Mouse (Mus musculus): Measurements from ENCODE around the gene Fut11. TPM values are rescaled to one million over a fixed set of nuclear protein-coding genes. Genes with fewer than 3 reads are reported as not detected.

Fut11 gene
- polyA plus RNA-seq, 3 experiments from 2014 or later: 4.9 to 6.5 (median 6.3) TPM

DNA sequence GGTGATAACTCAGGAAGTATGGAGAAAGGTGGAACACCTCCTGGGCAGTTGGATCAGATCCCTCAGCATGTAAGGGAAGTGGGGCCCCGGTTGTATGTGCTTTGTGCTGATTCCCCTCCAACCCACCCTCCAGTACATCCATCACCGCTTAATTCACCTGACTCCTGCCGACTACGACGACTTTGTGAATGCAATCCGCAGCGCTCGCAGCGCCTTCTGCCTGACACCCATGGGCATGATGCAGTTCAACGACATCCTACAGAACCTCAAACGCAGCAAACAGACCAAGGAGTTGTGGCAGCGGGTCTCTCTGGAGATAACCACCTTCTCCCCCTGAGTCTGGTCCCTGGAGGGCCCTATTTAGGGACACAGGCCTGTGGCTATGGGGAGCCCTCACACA lies 28.2 kb downstream of the Fut11 start:
- ATAC-seq: no peak

DNA sequence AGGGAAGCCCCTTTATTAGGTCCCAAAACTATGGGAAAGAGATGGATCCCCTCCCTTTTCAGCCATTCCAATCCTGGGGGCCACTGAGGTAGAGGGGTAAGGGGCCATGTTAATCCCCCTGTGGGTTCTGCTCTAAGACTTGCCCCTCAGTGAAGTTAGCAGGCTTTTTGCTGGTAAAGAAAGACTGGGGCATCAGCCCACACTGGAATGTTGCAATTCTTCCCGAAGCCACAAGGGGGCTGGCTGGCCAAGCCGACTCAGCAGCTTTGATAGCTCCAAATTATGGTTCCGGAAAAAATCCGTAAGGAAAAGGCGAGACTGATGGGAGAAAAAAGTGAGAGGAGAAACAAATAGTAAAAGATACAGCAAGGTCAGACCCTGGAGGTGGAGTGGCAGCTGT lies 29.3 kb downstream of the Fut11 start:
- peak; percentile 70 for ATAC-seq

DNA sequence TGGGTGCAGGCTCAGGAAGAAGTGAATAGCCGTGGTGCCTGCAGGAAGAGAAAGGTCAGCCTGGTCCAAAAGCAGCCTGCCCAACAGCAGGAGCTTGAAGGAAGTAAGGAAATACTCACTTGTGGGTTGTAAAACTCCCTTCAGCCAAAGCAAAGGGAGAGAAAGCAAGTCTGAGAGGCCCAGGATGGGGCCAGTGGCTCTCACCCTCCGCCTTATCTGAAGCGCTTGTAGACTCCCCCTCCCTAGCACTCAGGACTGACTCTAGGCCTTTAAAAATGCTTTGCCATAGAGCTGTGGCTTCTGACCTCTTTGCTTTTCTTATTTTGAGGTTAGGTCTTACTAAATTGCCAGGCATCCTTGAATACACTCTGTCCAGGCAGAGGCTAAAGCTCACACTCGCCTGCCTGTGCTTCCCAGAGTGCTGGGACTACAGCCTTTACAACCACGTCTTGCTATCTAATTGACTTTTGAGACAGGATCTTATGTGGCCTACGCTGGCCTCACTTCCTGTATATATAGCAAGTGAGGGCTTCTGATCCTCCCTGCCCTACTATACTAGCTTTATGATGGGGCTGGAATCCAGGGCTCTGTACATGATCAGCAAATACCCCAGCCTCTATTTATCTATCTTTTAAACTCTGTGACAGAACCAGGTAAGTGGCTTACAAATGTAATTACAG lies 31.0 kb downstream of the Fut11 start:
- ATAC-seq: no peak

DNA sequence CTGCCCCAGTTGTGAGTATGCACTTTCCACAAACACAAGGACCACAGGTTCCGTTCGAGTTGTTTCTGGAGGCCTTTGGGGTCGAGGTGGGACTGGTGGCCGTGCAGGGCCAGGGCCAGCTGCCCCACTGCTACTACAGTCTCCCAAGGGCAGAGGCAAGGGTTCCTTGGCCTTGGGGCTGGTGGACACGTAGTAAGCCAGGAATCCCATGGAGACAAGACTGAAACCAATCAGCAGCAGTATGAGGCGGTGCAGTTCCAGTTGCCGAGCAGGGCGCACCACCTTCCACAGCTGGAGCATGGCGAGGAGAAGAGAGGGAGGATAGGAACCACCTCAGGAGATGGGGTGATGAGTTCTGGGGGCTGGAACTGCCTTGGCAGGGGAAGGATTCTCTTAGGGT lies 35.1 kb downstream of the Fut11 start:
- ATAC-seq: no peak

- ATAC-seq: no peak
These were observed 36.3 kb downstream of the Fut11 start for GRCm38 (mm10) chr14:20730853-20731602.

DNA sequence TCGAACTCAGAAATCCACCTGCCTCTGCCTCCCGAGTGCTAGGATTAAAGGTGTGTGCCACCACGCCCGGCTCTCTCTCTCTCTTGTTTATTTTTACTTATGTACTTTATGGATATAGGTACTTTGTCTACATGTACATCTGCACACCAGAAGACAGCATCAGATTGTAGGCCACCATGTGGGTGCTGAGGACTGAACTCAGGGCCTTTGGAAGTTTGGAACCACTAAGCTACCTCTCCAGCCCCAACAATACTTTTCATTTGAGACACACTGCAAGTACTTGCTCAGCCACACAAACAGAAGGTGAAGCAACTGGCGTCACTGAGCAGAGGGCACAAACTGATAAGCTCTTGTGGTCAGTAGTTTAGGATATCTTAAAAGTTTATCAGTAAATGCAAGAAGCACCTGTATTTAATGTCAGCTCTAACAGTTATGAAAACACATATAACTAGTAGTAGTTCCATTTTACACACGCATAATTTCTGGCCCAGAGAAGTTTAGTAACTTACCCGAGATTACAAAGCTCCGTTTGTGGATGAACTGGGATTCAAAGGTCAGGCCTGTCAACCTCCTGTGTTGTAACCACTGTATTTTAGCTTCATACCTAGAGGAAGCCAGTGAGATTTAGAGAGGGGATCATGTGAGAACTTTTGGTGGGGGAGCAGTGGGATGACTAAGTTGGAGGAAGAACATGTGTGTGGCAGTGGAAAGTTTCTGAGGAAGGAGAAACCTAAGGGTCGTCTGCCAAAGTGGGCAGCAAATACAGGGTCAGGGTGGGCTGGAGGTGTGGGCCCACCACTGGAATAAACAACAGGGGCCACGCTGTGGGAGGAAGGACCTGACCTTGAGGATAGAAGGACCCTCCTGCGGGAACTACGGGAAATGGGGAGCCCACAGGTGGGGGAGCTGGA lies 38.5 kb downstream of the Fut11 start:
- no peak for ATAC-seq

- peak; percentile 95 for ATAC-seq
These were observed 39.4 kb downstream of the Fut11 start, which contains the start of gene Ndst2 for GRCm38 (mm10) chr14:20733952-20734774. Gene Ndst2, minus strand, starts transcription at chr14:20734562.

GRCm38 (mm10) chr14:20735052-20735451 lies 40.3 kb downstream of the Fut11 start:
- ATAC-seq: no peak

DNA sequence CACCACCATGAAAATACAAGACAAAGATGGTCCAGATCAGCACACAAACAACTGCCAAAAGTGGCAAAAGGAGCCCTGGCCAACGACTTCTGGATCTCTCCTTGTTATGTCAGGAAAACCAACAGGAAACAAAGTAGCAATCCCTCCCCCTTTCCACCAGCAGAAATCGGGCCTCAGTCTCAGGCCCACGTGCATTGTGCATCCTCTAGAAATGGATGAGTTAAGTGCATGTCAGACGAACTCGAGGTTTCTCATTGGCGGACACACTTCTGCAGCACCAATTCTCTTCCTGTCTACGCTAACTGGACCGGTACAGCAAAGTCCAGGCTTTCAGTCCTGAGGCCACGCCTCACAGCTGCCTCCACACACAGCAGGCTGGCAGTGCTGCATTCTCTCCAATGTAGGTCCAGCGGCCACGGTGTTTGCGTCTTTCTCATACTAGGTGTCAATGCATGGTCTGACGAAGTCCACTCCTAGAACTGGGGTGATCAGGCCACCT lies 41.2 kb downstream of the Fut11 start:
- ATAC-seq: no peak

GRCm38 (mm10) chr14:20737306-20737705 lies 42.5 kb downstream of the Fut11 start:
- ATAC-seq: no peak

DNA sequence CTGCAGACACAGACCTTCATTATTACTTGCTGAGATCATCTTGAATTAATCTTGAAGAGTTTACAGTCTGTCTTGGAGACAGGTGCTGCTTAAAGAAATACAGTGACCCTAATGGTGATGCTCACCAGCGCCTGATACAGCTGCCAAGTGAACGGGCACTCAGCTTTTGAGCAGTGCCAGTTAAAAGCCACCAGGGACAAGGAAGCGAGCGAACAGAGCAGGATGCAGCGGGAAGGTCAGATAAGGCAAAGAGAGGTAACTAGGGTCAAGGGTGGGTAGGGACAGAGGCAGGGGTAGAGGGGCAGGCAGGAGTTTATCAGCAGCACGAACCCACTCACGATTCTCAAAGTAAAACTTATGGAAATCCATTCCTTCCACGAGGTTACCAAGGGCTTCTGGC lies 43.7 kb downstream of the Fut11 start:
- no peak for ATAC-seq

DNA sequence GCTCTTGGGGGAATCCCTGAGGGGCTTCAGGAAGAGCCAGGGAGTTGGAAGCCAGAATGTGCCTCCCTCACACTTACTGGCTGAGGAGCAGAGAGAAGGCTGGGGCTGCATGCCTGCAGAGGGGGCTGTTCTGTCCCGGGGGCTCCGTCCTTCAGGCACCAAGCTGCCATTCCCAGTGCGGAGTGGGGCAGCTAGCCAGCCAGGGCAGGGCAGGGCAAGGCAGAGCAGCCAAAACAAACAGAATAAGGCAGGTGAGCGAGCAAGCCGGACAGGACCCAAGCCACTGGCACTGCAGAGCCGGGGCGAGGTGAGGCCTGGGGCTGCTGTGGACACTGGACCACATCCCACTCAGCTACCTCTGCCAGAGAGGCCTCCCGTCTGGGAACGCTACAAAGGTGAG lies 46.5 kb downstream of the Fut11 start:
- no peak for ATAC-seq

DNA sequence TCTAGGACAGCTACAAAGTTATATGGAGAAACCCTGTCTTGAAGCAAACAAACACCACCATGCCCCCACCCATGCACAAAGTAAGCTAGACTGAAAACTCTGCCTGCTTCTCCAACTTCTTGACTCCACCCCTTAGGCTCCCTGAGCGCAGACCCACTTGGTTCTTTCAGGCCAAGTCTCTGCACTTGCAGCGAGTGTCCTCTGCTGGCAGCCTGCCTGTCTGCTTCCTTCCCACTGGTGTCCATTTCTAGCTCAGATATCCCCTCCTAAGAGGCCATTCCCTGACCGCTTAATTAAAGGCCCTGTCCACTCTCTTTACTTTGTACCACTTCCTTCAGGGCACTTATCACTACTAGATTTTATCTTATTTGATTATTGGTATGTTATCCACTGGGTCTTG lies 48.8 kb downstream of the Fut11 start:
- ATAC-seq: no peak

DNA sequence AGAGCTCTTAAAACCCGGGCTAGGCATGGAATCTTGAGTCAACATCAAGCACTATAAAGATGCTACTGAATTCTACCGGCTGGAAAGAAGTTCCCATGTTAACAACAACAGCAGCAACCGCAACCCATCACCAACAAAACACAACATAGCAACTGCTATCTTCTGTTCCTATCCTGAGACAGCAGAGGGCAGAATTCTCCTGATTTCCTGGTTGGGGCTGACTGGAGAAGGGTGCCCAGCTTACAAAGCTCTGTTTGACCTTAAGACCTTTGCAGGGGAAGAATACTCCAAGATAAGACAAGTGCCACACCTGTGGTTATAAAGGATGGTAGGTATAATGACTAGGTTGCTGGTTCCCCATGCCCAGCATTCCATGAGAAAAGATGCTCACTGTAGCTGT lies 52.2 kb downstream of the Fut11 start:
- ATAC-seq: no peak

- ATAC-seq: no peak
These were observed 53.6 kb downstream of the Fut11 start for GRCm38 (mm10) chr14:20748388-20748787.

DNA sequence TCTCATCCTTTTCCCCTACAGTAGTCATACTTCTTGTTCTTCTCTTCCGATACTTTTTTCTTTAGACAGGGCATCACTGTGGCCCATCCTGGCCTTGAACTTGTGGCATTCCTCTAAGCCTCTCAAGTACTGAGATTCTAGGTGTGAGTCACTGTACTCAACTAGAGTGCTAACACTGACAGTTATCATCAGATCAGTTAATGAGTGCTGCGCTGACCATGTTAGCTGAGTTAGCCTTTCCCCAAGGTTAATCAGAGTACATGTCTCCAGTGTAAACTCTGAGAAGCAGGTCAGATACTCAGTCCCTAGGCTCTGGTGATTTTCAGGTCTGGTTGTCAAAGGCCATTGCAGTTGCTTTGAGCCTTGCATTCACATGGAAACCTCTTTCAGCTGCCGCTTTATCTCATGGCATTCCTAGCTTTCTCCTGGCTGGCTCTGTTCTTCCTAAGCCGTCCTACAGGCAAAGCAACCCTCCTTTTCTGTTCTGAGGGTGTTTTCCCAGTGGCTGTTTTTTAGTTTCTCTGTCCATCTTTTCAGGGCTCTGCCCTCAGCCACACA lies 54.8 kb downstream of the Fut11 start:
- no peak for ATAC-seq

GRCm38 (mm10) chr14:20750503-20750902 lies 55.7 kb downstream of the Fut11 start:
- no peak for ATAC-seq

Data from inflammation-experienced regulatory T-cells, adult 6 months (primary cell).